Mouse (Mus musculus): ENCODE measurements around the gene Robo1.
A peak's percentile ranks its signal among the peaks of the same experiment; 100 is the strongest.

The Robo1 gene

DNA sequence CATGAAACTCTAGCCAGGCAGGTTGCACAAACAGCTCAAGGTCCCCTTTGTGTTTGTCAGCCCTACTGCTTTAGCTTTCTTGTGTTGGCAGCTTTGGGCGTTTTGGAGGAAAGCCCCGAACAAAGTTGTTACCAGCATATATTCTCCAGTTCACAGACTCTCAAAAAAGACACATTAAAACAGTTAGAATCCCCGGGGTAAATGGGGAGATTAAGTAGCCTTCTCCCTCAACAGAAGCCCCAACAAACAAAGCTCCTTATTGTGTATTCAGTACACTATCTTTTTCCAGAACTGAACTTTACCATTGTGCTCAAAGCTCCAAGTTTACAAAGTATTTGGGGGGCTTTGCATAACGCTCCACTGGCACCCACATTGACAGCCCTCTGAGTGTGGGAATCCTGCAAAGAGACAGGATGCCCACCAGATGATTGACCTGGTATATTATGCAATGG lies 302.6 kb downstream of the Robo1 start:
- DNase-seq = no peak

DNA sequence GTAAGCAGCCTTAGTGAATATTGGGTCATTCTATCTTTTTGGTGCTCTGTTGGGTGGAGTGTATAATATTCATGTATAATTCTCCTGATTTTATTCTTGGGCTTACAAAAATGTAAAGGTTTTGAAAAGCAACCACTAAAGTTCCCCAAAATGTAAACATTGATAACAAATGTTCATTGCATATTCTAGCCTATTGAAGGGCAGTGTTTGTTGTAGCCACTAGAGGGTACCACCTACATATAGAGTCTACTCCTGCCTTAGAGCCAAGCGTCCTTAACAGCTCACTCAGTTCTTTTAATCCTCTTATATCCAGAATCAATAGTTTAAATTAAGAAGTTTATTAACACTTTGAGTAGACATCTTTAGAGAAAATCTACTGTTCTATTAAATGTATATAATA lies 306.8 kb downstream of the Robo1 start:
- no peak for DNase-seq

DNA sequence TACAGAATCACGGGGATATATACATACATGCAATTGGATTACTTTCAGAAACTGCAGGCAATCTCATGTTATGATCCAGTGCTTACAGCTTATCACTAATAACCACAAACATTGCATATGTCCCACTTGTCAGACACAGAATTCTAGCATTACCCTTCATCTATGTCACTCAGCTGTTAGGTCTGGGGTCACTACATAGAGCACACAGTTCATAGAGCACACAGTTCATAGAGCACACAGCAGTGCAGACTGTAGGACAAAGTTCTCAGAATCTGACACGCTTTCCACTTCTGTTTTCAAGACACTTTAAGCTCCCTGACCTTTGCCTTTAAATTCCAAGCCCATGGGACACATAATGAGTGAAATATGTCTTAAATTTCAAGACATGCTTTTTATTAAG lies 307.3 kb downstream of the Robo1 start:
- no peak for DNase-seq

DNA sequence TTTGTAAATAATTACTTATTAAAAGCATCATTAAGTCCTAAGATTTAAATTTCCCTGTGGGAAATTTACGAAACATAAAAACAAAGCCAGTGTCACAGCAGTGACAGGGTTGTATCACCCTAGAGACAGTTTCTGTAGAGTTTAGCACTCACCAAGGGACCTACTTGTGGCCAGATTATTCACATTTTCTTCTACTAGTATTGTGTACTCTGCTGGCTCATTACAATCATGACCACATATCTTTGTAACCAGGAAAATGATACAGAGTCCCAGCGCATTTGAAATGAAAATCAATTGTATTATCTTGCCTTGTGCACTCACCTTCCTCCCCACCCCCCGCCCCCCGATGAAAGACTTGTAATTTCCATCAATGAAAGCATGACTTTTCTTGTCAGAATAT lies 314.3 kb downstream of the Robo1 start:
- no peak for DNase-seq

DNA sequence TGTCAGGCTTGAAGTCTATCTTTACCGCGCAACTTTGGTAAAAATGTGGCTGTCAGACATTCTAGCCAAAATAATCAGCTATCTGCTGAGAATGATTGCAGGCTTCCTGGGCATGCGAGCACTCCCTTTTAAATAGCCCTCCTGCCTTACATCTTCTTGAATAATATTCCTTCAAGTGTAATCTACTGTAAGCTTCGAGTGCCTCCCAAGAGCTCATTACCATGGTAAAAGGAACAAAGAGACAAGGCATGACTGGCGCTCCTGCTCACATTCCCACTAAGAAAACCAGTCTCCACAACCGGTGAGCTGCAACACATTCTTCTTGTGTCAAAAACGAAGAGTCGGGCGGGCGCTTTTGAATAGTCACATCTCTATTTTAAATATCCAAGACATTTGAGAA lies 314.8 kb downstream of the Robo1 start:
- no peak for DNase-seq

DNA sequence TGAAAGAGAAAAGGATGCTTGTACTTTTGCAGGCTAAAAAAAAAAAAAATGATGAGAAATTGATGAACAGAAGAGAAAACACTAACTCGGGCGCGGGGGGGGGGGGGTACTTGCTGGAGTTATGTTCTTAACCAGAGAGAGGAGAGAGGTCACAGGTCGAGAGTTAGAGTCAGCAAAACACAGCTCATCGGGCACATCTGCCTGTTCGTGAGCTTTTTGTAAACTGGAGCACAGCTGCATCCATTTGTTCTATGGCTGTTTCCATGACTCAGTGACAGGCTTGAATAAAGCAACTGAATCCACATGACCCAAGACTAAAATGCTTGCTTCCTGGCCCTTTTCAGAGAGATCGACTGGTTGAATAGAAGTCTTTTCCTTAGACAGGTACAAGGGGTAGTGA lies 325.7 kb downstream of the Robo1 start:
- peak; percentile 11 for DNase-seq

DNA sequence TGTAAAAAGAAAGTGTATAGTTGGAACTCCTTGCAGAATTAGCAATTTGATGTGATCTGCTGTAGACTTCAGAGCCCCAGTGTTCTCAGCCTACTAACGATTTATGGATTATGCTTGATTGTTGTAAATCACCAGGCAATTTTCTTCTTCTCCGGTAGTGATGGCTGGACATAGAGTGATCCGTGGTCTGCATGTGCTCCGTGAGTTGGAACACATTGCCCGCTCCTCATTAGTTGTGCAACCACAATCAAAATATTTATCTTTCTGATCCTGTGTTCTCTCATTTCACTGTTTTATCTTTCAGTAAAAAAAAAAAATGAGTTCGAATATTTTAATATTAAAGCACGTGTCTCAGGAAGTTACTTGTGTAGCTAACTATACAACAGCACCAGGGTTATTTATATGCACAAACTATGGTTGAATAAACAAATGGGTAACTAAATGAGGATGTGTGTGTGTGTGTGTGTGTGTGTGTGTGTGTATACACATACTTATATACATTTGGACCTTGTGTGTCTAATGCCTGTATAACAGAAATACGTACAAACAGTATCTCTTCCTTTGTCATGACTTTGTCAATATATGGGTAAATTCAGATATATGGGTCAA lies 331.3 kb downstream of the Robo1 start:
- no peak for DNase-seq

DNA sequence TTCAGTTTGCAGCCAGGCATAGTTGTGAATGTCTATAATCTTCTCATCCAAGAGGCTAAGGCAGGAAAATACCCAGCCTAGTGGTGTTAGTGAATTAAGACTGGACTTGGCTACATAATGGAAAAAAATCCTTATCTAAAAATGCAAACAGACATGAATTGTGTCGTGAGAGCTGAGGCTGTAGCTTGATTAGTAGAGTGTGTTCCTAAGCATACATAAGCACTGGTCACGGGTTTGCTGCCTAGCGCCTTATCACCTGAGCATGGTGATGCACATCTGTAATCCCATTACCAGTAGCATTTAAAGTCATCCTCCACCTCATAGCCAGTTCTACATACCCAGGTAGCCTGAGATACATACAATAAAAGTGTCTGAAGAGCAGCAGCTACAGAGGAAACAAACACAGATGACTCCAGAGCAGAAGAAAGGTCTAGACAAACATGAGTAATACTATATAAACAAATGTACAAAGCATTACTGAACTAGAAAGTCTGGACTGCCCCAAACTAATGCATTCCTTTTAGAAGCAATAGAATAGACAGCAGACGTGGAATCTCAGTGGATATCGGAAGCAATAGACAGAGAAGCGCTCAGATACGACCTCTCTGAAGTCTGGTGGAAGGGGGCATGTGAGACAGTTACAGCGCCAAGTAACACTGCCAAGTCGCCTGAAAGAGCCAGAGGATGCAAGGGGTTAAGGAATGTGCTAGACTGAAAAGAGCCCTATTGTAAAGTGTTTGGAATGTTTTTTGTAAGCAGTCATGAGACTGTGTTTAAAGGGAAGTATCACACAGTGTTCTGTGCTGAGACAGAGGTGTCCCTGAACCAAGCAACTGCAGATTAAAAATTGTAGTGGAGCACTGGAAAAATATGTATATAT lies 333.1 kb downstream of the Robo1 start:
- DNase-seq = no peak

DNA sequence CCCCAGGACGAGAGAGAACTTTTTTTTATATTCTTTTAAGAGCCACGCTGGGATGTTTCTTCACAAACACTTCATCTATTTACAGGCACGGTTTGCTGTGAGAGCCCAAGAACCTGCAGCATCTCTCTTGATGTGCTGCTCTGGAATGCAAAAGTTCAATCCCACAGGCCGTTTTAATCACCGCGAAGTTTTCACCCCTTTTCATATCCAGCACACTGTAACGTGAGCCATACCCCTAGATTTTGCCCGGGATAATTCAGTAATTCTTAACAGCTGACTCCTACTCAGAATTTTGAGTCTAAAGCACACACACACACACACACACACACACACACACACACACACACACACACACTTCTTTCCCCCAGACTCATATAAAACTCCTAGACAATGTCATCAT lies 337.8 kb downstream of the Robo1 start:
- DNase-seq = no peak

DNA sequence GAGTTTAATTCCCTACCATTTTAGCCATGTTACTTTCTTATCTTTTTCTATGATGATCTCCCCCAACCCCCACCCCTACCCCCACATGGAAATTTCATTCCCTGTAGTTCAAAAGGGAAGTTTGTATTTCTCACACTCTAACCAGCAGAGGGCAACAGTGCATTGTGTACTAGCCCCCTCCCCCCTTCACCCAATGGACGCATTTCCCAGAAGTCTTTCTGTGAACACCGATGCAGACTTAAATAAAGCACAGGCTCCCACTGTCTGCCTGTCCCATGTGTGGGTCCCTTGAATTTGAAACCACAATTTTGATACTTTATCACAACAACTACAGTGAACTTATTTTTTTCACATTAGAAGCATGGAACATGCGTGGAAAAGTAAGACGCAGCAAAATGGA lies 341.2 kb downstream of the Robo1 start:
- DNase-seq = peak; percentile 61

DNA sequence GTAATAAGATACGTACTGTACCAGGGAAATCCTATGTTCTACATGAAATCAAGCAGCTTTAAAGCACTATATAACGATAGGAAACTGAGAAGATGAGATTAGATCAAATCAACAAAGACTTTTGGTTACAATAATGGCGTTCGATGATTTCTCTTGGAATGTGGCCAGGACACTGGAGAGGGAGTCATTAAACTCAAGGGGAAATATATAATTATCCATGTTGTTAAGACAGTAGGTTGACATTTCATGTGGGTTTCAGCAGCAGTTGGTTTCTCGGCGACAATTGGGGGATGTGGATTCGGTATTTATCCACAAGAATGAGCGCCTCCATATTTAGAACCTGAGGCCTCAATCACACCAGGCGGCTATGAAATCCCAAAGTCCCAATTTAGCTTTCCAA lies 347.3 kb downstream of the Robo1 start:
- DNase-seq = no peak

DNA sequence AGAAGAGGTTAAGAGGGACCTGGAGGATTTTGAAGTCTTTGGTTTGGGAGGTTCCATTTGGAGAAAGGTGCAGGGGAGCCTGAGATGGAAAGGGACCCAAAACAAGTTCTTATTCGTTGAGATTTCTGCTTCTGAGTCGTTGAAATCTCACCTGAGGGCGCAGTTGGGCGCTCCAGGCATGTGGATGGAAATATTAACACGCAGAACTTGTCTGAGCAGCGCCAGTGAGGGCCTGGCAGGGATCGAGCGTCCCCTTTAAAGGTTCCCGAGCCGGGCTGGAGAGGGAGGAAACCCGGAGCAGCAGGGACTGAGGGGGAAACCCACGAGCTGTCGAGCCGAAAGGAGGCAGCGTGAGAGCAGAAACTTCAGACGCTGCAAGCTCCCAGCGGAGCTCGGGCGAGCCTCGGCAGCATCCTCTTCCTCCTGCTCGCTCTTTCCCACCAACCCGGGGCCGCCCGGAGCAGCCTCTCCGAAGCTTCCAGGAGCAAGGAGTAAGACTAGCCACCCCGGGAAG lies 354.8 kb downstream of the Robo1 start:
- peak; percentile 84 for DNase-seq

DNA sequence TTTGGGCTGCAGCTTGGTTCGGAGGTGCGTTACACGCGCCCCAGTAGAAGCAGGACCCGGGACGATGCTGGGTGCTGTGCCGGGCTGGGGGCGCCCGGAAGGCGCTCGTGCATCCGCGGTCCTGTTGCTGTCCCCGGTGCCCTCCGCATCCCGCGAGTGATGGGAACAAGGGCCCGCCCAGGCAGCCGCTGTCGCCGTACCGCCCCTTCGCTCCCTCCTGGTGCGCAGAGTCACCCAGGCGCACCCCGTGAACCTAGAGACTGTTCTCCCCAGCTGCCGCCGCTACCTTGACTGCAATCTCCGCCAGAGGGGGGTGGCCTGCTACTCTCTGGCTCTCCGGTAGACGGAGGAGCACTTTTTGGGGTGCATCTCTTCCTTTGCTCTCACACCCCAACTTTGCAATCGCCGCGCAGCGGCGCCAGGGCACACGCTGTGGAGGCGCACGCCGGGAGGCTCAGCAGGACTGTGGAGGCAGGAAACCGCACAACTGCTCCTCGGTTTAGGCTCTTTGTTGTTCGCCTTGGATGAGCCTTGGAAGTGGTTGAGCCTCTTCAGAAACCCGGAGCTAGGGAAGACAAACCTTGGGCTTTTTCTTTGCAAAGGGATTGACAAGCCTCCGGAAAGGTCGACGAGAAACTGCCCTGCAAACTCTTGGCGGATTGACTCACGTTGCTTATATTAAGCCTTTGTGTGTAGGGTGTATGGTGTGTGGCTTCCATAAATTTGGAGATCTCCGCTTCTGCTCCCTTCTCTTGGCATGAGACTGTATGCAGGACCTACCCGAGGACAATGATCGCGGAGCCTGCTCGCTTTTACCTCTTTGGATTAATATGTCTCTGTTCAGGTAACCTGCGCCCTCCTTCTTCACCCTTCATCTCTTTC lies 355.5 kb downstream of the Robo1 start:
- DNase-seq = peak; percentile 71

DNA sequence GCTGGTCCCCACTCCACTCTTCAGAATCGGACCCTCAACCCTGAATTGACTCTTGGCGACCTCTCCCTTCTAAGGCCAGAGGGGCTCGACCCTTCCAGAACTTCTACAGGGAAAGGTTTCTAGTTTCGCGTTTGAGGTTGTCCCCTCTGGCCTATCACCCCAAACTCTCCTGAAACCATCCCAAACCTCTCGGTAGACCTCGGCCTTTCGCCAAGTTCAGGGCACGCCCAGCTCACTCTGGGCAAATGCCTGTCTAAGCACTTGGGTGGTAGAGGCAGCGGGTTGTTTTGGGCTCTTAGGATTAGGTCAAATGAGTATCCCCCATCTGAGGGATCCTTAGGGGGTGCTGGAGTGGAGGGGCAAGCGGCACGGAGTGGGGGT lies 356.1 kb downstream of the Robo1 start:
- DNase-seq = peak; percentile 33

DNA sequence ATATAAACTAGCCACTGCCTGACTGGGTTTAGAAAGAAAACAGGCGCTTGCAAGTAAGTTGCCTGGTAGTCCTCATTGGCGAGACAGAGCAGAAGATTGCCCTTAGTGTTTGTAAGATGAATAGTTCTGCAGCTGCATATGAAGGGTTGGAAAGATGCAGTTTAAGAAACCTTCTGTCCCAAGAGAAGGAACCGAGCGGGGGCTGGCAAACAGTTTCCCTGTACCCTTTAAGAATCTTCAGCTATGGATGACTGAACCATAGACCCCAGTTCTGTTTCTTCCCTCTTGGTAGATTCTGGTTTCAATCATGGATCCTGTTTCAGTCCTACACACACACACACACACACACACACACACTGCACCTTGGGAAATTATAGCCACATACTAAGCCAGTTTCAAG lies 356.7 kb downstream of the Robo1 start:
- no peak for DNase-seq

DNA sequence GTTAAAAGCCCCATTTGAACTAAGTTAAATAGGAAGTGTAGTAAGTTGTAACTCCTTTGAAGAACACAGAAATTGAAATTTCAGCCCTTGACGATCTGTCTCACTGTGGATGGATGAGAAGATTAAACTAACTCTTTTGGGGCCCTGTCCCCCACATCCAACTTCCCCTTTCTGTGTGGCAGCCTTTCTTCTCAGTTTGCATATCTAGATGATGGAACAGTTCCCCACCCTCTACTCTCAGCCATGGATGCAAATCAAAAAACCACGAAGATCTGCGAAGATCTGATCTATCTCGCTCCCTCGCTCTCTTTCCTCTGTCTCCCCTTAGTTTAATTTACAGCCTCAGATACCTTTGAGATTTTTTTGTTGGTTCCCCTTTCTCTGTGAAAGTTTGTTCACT lies 357.3 kb downstream of the Robo1 start:
- DNase-seq = no peak

DNA sequence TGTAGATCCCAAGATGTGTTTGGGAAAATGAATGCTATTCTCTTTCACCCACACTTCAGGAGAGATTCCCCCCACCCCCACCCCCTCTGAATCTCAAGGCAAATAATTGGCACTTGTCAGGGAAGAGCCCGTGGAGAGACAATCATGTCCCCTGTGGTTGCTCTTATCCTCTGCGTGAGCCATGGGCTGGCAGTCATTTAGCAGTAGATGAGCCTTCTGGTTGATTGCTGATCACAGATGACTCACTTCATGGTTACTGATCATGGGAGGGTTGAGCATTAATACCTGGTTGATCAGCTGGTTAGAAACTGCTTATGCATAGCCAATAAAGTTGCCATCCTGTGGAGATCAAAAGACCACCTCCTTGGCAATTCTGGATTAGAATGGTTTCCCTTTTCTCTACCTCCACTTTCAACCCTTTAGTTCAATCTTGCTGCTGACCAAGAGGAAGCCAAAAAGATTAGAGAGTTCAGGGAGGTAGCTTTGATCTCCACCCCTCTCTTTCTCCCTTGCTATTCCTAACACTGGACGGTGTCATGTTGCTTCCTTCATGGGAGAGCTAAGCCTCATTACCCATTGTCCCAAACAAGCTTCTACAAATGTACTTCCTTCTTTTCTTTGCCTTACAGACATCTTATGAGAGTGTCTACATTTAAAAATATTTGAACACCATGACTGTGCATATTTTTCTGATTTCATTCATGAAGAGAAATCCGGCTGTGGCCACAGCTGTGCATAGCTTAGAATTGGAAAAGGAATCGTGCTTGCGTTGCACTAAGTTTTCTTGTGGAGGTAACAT lies 362.3 kb downstream of the Robo1 start:
- DNase-seq = no peak

DNA sequence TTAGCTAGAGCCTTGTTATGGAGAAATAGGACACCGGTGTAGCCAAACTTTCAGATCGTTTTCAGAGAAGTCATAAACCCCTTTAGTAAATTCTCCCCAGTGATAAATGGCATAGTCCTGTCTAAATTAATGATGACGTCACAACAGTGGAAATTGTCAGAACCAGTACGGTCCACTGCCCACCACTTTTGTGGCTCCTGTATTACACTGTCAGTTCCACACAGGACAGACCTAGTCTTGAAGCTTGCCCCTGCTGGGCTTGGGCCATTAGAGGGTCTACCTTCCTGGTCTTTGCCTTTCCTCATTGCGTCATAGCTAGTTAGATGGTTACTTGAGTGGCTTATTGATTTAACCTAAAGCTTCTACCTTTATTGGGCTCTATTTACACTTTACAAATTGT lies 369.1 kb downstream of the Robo1 start:
- no peak for DNase-seq

DNA sequence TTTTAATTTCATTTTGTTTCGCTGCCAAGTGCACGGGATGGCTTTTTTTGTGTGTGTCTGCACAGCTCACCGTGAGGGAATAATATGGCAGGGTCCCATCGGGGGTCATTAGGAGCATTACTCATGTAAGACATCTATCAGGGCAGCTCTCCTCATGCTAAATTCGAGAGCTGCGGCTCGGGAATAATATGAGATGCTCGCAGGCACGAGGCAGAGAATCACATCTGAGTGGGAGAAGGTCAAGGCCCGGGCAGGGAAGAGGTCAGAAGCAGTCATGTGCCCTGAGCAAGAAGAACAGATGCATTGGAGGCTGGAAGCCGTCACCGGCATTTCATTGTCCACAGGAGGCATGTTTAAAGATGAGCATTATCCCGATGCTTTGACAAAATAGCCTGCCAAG lies 370.3 kb downstream of the Robo1 start:
- no peak for DNase-seq

DNA sequence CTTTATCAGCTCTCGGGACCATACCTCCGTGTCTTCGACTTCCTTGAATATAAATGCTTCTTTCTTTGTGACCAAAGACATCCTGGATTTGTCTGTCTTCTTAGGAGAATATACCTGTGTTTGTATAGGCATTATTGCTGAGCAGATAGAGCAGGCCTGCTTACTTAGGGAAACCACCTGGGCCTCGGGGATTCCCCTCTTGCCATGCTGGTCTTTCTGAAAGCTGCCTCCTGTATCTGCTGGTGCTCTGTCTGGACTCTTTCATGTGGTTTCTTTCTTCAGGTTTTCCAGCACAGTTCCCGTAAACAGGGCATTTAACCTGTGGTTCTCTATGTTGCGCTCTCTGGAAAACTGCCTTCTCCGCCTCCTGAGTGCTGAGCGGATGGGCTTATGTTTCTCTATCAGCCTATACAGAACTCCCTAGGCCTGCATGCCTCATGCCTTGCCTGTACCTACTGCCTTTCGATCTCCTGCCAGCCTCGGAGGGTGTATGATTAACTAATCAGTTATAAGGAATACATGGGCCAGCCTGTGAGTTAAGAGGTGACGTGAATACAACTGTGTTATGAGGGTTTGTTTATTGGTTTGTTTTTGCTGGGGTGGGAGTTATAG lies 370.9 kb downstream of the Robo1 start:
- DNase-seq = no peak

DNA sequence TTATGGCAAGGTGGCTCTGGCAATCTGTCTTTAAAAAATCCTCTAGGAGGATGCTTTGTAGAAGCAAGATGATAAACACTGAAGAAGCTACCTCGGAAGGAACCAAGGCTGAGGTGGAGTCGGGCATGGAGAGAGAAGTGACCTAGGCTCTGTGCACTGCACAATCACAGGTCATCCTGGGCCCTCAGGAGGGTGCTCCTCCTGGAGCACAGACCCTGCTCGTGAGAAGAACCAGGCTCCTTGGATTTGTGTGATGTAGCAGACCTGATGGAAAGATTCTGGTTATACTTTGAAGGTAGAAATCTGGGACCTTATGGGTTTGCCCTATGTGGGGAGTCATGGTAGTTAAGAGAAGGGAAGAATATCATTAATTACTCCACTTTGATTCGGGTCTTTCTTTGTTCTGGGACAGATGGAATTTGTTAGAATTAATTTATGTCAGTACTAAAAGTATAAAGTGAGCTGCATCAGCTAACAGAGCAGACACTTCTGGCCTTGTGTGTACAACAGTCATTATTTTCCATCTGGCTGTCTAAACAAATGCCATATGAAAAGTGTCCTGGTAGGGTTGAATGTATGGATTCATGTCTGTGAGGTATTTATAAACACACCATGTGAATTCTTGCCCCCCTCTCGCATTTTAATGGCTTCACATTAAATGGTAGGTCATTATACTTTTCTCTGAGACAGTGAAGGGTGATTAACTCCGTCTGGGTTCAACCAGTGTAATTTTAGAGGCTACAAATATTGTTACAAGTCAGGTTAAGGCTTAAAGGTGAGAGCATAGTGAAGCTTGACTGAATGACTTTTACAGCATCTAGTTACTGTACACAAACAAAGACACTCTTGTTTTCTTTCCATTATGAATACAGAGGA lies 377.7 kb downstream of the Robo1 start:
- DNase-seq = no peak
